ENCODE assay signal across 18 mouse cellular contexts in genomic region chr7:132699639-132700038, GRCm38 (mm10).
DNase-seq lines count a peak whose midpoint lies in the region; ATAC-seq and TF ChIP-seq lines count a peak whose summit lies in the region.
"Had no signal": no experiment of that assay in that cellular context is flagged by ENCODE, and none has a peak within 500 bp of the region (broad histone marks: within the 10 kb centered on the region; RNA-seq: fewer than 3 reads in every experiment).

No protein-coding gene starts in this region.

- no peak for TF ChIP-seq POLR2A in bone marrow macrophage, adult 2 months (IDR thresholded peaks at IDR 0.05; ENCODE audit: borderline replicate concordance, low read depth, low read length)

- intact Hi-C loops in left cerebral cortex, postnatal 36 days (cut with DNase I), result no loop called here

- no peak for TF ChIP-seq CTCF in layer of hippocampus, adult 2 months (conservative IDR thresholded peaks at IDR 0.05)
- no peak for TF ChIP-seq CTCF in bone marrow macrophage, adult 2 months (IDR thresholded peaks at IDR 0.05; ENCODE audit: low read depth, low read length)

- H3K4me1 ChIP-seq in bone marrow macrophage, adult 2 months (ENCODE audit: control insufficient read depth, insufficient read depth, low read length), result peaks cover 27% of the 10 kb centered on the region
- H3K4me1 ChIP-seq: hindbrain, embryonic 15.5 days; midbrain, embryonic 15.5 days had no signal

- DNase-seq in layer of hippocampus, adult 2 months (ENCODE audit: low spot score in 2 of 2), result no peak
- DNase-seq in layer of hippocampus, adult 9-11 months, result no peak
- peak; percentile 53 for DNase-seq in CD4-positive, CD25-positive, alpha-beta regulatory T cell, adult 2 months (ENCODE audit: low read depth, low spot score)
- DNase-seq in left cerebral cortex, postnatal 36 days (ENCODE audit: low spot score in 2 of 2), result no peak
- DNase-seq in urinary bladder, postnatal 10 days (ENCODE audit: low spot score), result no peak
- no peak for DNase-seq in urinary bladder, postnatal 25 days (ENCODE audit: low spot score)
- DNase-seq: cerebellum, adult 18-20 months; embryo, embryonic 11 days; gastrocnemius, postnatal 10 days; kidney, adult 2 months; lung, postnatal 14 days; right cerebral cortex, adult 18-20 months had no signal

- no peak overlapping the region for H3K4me3 ChIP-seq in layer of hippocampus, adult 2 months
- H3K4me3 ChIP-seq in bone marrow macrophage, adult 2 months (ENCODE audit: insufficient read depth, low read length), result no peak overlapping the region
- H3K4me3 ChIP-seq: erythroblast, embryonic 14.5 days; hindbrain, embryonic 15.5 days; liver, embryonic 12.5 days; midbrain, embryonic 15.5 days had no signal

- H3K27ac ChIP-seq in layer of hippocampus, adult 2 months, result peak overlapping the region; percentile 64
- H3K27ac ChIP-seq in bone marrow macrophage, adult 2 months (ENCODE audit: insufficient read depth, low read depth, low read length), result peak overlapping the region; percentile 39
- H3K27ac ChIP-seq: hindbrain, embryonic 15.5 days; liver, embryonic 12.5 days; midbrain, embryonic 15.5 days had no signal

- peak; percentile 36 for ATAC-seq in megakaryocyte progenitor cell, adult 5-6 weeks (replicated peaks; ENCODE audit: poor library complexity)
- ATAC-seq: midbrain, embryonic 15.5 days had no signal
